Mouse (Mus musculus) CH12.LX (cell line): ENCODE results near the gene Topors.

Experiments
- BHLHE40 ChIP-seq: IDR thresholded peaks from 2 replicates; pipeline ENCODE4 v1.6.1; 2011; ENCODE audit warnings: mild to moderate bottlenecking, low read depth, low read length, improper control_type of control experiment
- CHD1 ChIP-seq: IDR thresholded peaks from 2 replicates; pipeline ENCODE4 v1.6.1; 2012; ENCODE audit warnings: low read depth, low read length, improper control_type of control experiment, inconsistent platforms
- CTCF ChIP-seq, 2 experiments: IDR thresholded peaks in 1 of 2; conservative IDR thresholded peaks in 1 of 2; 2 replicates each; pipeline ENCODE4 v1.5.1; 2011 to 2012; ENCODE audit warnings: low read depth in 2 of 2, low read length in 2 of 2, improper control_type of control experiment in 1 of 2, inconsistent platforms in 1 of 2, mild to moderate bottlenecking in 1 of 2, moderate library complexity in 1 of 2
- MAX ChIP-seq: IDR thresholded peaks from 2 replicates; pipeline ENCODE4 v1.6.1; 2011; ENCODE audit warnings: low read length, improper control_type of control experiment
- PAX5 ChIP-seq: IDR thresholded peaks from 2 replicates; pipeline ENCODE4 v1.6.1; 2012; ENCODE audit warnings: low read length, inconsistent platforms, mixed read lengths
- POLR2A ChIP-seq: IDR thresholded peaks from 2 replicates; pipeline ENCODE4 v1.6.1; 2011; ENCODE audit warnings: low read depth, mild to moderate bottlenecking, improper control_type of control experiment, low read length
- TBP ChIP-seq: conservative IDR thresholded peaks from 2 replicates; pipeline ENCODE4 v1.6.1; 2011; ENCODE audit warnings: low read depth, low read length, improper control_type of control experiment
- TCF12 ChIP-seq: IDR thresholded peaks from 2 replicates; pipeline ENCODE4 v1.6.1; 2014; ENCODE audit warnings: low read depth, mild to moderate bottlenecking, inconsistent platforms, low read length, improper control_type of control experiment
- UBTF ChIP-seq: IDR thresholded peaks from 2 replicates; pipeline ENCODE4 v1.6.1; 2012; ENCODE audit warnings: low read depth, mild to moderate bottlenecking, inconsistent platforms, low read length, improper control_type of control experiment, moderate library complexity
- USF1 ChIP-seq: IDR thresholded peaks from 2 replicates; pipeline ENCODE4 v1.6.1; 2014; ENCODE audit warnings: low read depth, mild to moderate bottlenecking, inconsistent platforms, low read length, improper control_type of control experiment

DNA sequence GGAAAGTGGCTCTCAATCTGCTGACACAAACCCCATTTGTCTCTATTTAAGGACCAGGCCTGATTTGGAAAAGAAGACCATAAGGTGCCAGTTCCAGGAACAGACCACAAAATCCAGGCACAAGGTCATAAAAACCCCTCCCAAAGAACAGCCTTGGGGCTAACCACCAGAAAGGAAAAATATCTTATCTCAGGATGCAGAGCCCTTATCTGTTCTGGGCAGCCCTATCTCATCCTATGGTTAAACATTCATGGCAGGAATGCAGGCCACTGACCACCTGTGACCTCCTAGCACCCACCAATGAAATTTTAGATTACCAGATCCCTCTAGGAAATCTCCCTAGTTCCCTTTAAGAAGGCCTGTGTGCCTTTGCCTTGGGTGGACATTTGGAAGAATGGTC is 40.0 kb upstream of the Topors start:
- TF ChIP-seq POLR2A (no peak), USF1 (no peak), CTCF (conservative IDR thresholded peaks at IDR 0.05 in 1 of 2, IDR thresholded peaks at IDR 0.05 in 1 of 2; ENCODE audit: low read depth in 2 of 2, low read length in 2 of 2) (no peak), BHLHE40 (no peak), TCF12 (no peak), TBP (no peak), UBTF (no peak), MAX (no peak), PAX5 (no peak), CHD1 (no peak)
